Mouse (Mus musculus) regulatory T cell (primary cell): ENCODE measurements at regions not wholly inside any gene's neighbourhood (a gene's known extent, or its start where the extent isn't known, plus 50 kb on each side); places are given as distances from the start of the nearest gene placed in this dataset.

Experiments used
- in situ Hi-C: fragments of 300-600 bp; cut with MboI, MseI; formaldehyde crosslinking; loops from one replicate; pipeline ENCODE4 v1.15.1; 2025; ENCODE audit warnings: high pct_unique_total_duplicates

DNA sequence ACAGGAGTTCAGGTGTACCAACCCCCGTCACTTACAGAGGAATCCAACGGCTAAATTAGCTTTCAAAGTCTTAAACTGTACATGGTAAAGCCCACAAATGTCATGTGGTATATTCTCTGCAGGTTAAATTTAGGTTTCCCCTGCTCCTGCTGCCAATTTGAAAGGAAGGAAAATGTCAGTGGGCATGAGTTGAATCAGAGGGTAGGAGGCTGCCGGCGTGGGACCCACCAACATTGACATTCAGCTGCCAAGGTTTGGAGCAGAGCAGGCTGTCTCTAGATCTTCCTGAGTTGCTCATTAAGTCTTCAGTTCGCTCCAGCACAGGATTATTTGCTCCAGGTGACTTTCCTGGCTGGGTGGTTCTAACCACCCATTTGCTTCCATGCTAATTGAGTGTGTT lies 532.1 kb downstream of the Tmem114 start:
- in situ Hi-C loops = no loop called here

DNA sequence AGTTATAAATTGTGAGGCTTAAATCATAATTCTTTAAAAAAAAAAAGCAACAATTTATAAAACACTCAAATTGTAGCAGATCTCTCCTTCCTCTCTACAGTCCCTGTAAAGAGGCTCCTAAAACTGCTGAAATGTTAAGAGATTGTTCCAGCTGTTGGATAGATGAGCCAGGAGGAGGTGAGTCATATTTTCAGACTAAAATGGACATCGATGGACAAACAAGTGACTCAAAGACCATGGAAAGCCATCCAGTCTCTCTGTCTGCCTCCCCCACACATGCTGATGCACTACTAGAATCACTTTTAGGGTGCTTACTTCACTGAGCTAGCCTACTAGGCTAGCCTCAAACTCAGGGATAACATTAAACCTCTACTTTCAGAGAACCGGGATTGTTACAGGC lies 561.5 kb downstream of the Tmem114 start:
- in situ Hi-C loops = no loop called here

GRCm38 (mm10) chr16:7839139-7839538 lies 585.8 kb downstream of the Tmem114 start:
- in situ Hi-C loops = no loop called here

- in situ Hi-C loops = no loop called here
These were observed 593.8 kb downstream of the Tmem114 start for GRCm38 (mm10) chr16:7831142-7831541.

DNA sequence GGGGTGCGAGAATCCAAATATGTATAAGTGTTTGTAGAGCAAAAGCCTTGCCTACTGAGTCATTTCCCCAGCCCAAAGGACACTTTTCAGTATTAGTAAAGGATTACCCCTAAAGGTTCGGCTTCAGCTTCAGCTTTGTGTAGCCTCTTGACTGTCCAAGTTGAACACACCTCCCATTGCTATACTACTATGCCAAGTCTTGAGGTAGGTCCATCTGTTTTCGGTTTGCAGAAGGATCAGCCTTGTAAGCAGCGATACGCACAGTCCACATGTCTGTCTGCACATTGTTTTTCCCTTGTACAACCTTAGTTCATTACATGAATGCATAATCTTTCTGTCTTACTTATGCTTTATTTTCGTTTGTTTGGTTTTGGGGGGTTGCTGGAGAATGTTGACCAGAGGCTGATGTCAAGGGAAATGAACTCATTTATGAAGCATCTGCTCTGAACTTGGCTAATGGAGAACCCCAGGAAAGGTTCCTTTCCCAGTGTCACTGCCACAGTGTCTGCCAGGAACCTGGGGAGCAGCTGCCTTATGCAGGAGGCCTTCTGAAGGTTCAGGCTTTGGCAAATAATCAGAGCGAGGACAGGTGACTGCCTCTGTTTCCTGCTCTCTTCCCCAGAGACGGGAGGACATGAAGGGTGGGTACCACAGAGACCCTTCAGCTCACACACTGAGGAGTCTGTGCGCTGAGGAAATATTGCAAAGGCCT lies 594.8 kb downstream of the Tmem114 start:
- in situ Hi-C loops = no loop called here

DNA sequence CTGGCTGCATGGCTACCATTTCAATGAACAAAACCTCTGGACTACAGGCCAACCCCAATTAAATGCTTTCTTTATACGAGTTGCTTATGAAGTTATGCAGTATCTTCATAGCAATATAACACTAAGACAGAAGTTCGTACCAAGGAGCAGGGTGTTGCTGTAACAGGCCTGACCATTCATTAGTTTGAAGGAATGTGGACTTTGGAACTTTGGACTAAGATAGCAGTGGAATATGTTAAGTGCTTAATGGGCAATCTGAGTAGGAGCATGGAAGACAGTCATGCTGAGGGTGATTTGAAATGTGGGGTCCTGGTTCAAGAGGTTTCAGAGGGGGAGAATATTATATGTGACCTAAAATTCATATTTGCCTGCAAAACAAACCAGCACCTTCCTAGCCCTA lies 623.8 kb downstream of the Tmem114 start:
- in situ Hi-C loops = no loop called here

DNA sequence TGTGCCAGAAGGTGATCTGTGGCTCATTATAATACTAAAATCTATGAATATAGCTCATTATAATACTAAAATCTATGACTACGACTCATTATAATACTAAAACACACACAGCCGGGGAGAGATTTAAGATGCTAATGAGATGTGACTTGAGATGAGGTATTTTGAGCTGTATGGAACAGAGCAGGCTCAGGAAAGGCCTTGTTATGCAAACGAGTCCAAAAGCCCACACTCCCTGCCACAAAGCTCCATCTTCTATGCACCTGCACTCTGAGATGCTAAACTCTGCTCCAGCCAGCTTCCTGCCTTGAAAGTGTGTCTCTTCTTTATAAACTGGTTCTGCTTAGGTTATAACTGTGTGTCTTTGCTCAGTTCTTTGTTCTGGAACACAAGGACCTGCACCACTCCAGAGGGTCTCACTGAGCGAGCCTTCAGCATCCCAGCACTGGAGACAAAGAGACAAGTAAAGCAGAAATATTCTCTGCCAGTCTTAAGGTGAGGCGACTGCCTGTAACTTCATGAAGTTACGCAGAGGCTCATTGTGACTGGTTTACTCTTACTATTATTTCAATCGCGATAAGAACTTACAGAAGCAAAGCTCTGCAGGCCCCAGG lies 627.7 kb downstream of the Tmem114 start:
- in situ Hi-C loops = no loop called here

DNA sequence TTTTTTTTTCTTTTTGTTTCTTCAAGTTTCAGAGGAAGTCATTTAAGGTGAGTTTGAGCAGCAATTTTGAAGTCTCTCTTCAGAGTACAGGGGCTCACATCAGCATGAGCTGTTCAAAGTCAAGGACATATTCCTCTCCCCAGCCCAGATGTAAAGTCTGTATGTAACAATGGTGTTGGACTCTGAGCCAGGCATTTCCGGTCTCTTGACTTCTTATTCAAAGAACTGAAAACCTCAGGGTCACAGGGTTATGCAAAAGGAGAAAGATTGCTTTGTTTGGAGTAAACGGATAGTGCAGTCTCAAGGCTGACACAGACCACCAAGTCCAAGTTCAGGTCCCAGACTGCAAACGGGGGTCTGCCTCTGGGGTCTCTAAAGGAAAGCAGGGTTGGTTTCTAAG lies 629.4 kb downstream of the Tmem114 start:
- in situ Hi-C loops = no loop called here

DNA sequence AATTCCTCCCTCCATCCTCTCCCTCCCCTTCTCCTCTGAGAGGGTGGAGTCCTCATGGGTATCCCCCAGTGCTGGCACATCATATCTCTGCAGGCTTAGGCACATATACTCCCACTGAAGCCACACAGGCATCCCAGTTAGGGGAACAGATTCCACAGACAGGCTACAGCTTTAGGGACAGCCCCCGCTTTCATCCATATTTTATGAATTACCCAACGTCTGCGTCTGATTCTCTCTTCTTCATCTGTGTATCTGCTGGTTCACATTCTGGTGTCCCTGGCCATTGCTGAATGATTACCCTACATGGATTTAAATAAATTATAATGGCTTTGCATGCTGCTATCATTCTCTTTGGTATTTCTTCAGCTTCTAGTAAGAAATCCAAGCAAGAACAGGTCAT lies 632.4 kb downstream of the Tmem114 start:
- in situ Hi-C loops = no loop called here

DNA sequence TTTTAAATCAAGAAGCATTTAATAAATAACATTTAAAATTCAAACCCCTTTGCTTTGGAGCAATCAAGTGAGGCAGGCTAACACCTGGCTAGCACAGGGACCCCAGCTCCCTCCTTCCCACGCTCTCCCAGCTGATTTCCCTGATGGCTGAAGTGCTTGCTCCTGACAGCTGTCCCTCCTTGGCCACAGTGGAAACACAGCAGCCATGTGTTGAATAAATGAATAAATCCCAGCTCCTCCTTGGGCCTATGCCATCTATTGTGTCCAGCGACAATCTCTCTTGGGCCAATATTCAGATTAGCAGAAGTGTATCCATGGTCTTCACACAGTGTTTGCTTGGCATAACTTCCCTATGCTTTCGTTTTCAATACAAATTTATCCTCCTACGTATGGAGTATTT lies 634.7 kb downstream of the Tmem114 start:
- in situ Hi-C loops = no loop called here

DNA sequence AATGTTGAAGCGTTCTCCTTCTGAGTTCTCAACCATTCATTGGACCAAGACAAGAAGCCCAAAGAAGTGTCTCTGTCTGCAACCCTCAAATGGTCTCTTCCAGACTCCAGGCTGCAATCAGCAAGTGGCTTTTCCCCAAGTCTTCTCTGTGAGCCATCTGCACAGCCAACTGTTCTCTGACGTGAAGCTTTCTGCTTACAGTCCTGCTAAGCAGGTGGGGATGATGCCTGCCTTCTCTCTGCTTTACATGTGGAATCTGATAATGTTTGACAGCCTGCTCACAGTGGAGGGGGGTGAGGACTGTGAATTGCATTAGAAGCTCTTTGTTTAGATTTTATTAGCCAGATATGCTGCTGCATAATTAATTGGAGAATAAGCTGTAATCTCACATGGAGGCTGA lies 636.7 kb downstream of the Tmem114 start:
- in situ Hi-C loops = no loop called here

GRCm38 (mm10) chr16:7781506-7781905 lies 643.4 kb downstream of the Tmem114 start:
- in situ Hi-C loops = no loop called here

- in situ Hi-C loops = no loop called here
These were observed 649.3 kb downstream of the Tmem114 start for GRCm38 (mm10) chr16:7775635-7776034.

- in situ Hi-C loops = no loop called here
These were observed 656.5 kb downstream of the Tmem114 start for GRCm38 (mm10) chr16:7768433-7768832.

DNA sequence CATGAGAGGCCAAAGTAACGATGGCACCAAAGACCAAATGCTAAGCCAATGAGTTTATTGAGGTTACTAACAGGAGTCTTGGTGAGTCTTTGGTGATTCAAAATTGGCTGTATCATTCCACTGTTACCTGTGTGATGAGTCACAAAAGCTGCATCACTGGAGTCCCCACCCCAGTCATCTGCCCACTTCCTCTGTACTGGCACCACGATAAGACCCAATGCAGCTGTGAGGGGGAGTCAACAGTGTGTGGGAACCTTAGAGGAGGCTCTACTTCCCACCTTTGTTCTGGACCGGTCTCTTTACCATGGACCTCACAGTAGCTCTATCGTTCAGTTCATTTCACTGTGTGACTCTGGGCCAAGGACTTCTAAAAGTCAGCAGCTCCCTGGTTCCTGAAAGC lies 657.2 kb downstream of the Tmem114 start:
- in situ Hi-C loops = no loop called here

DNA sequence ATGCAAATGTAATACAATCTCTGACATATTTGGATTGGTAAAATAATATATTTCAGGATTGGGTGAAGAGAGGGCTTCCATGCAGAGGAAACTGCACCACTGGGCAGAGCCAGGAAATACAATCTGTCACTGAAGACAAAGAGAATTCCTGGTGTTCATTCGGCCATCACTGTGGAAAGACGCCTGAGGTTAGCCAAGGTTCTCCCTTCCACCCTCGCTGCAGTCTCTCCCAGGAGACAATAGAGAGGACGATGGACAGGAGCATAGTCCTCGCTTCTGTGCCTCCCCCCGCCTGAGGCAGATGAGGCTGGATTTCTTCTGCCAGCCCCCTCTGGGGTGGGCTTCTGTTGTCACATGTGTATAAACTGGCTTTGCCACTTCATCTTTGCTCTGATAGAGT lies 660.6 kb downstream of the Tmem114 start:
- in situ Hi-C loops = no loop called here

GRCm38 (mm10) chr16:7728186-7728585 lies 696.8 kb downstream of the Tmem114 start:
- in situ Hi-C loops = no loop called here

GRCm38 (mm10) chr16:7725225-7725624 lies 699.7 kb downstream of the Tmem114 start:
- in situ Hi-C loops = no loop called here

- in situ Hi-C loops = no loop called here
These were observed 723.5 kb downstream of the Tmem114 start for GRCm38 (mm10) chr16:7701471-7701870.

GRCm38 (mm10) chr16:7685484-7685883 lies 739.5 kb downstream of the Tmem114 start:
- in situ Hi-C loops = no loop called here

- in situ Hi-C loops = no loop called here
These were observed 758.8 kb downstream of the Tmem114 start for GRCm38 (mm10) chr16:7666096-7666495.

GRCm38 (mm10) chr16:7658133-7658532 lies 766.8 kb downstream of the Tmem114 start:
- in situ Hi-C loops = no loop called here

DNA sequence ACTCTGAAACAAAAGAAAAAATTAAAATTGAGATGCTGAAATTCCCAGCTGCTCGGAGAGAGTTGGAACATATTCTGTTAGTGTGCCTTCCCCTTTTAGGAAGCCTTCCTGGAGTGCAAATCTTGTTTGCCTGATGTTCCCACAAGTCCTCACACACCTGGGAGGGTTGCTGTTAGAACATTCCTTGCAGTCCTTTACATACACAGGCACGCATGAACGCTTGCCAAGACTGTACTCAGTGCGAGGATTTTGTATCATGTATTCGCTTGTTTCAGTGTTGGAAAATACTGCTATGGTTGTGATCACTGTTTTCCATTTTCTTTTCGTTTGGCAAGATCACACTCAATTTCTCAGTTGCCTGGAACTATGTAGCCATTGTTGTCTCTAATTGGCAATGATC lies 770.5 kb downstream of the Tmem114 start:
- in situ Hi-C loops = no loop called here

- in situ Hi-C loops = no loop called here
These were observed 775.2 kb downstream of the Tmem114 start for GRCm38 (mm10) chr16:7649771-7650170.
